Mouse (Mus musculus) T-helper 2 cell (primary cell): ENCODE data around the gene Ctps2.

ENCODE experiments used
- in situ Hi-C: fragments of 300-600 bp; cut with MboI, MseI; formaldehyde crosslinking; loops from one replicate; pipeline ENCODE4 v1.15.1; 2025; ENCODE audit warnings: high pct_unique_total_duplicates

Gene Ctps2

GRCm38 (mm10) chrX:162967456-162967855, 66.4 kb downstream of the Ctps2 start:
- in situ Hi-C loops = no loop called here

GRCm38 (mm10) chrX:162976194-162976593, 75.2 kb downstream of the Ctps2 start:
- in situ Hi-C loops = no loop called here

GRCm38 (mm10) chrX:162986876-162987495, 85.9 kb downstream of the Ctps2 start:
- in situ Hi-C loops = no loop called here

- in situ Hi-C loops = no loop called here
Observed at GRCm38 (mm10) chrX:162991396-162991795, 90.4 kb downstream of the Ctps2 start.

GRCm38 (mm10) chrX:162992121-162992520, 91.1 kb downstream of the Ctps2 start:
- in situ Hi-C loops = no loop called here

GRCm38 (mm10) chrX:163027864-163028263, 126.8 kb downstream of the Ctps2 start:
- in situ Hi-C loops = no loop called here

- in situ Hi-C loops = no loop called here
Observed at GRCm38 (mm10) chrX:163038767-163039166, 137.7 kb downstream of the Ctps2 start.

GRCm38 (mm10) chrX:163042771-163043170, 141.7 kb downstream of the Ctps2 start:
- in situ Hi-C loops = no loop called here

- in situ Hi-C loops = loop anchor here (10.0 kb wide), 1 partner anchor 1091 kb away; no protein-coding TSS in a partner anchor
Observed at GRCm38 (mm10) chrX:163063936-163064335, 162.9 kb downstream of the Ctps2 start.
